Mouse (Mus musculus): Measurements from ENCODE around the gene Nfkbie.

Nfkbie gene
- long read RNA-seq, experiment 1, partial matches to known transcripts: 0 of 2 reads
- long read RNA-seq, experiment 1, other reads (novel, unspliced or antisense): 0 of 2 reads
- long read RNA-seq, experiment 2, partial matches to known transcripts: 0 of 2 reads
- long read RNA-seq, experiment 2, other reads (novel, unspliced or antisense): 0 of 2 reads

GRCm38 (mm10) chr17:45555452-45556106, at the start of gene Nfkbie:
Gene Nfkbie (plus strand): TSS chr17:45555703.
- intact Hi-C loops (cut with DNase I): no loop called here

- intact Hi-C loops (cut with DNase I): no loop called here
Measured at GRCm38 (mm10) chr17:45505941-45506465, 49.5 kb upstream of the Nfkbie start.

GRCm38 (mm10) chr17:45506700-45507189, 48.8 kb upstream of the Nfkbie start, which contains the start of gene Aars2:
Gene Aars2 (plus strand): TSS chr17:45506841.
- intact Hi-C loops (cut with DNase I): no loop called here

- intact Hi-C loops (cut with DNase I): no loop called here
Measured at GRCm38 (mm10) chr17:45510871-45511270, 44.6 kb upstream of the Nfkbie start.

- intact Hi-C loops (cut with DNase I): no loop called here
Measured at GRCm38 (mm10) chr17:45511757-45512156, 43.7 kb upstream of the Nfkbie start.

GRCm38 (mm10) chr17:45515204-45515726, 40.2 kb upstream of the Nfkbie start:
- intact Hi-C loops (cut with DNase I): loop anchor here (5.0 kb wide), 1 partner anchor 37 kb away; no protein-coding TSS in a partner anchor

- intact Hi-C loops (cut with DNase I): loop anchor here (5.0 kb wide), 1 partner anchor 36 kb away; no protein-coding TSS in a partner anchor
Measured at GRCm38 (mm10) chr17:45515806-45516205, 39.7 kb upstream of the Nfkbie start.

- intact Hi-C loops (cut with DNase I): loop anchor here (5.0 kb wide), 1 partner anchor 36 kb away; no protein-coding TSS in a partner anchor
Measured at GRCm38 (mm10) chr17:45516488-45516887, 39.0 kb upstream of the Nfkbie start.

- intact Hi-C loops (cut with DNase I): loop anchor here (5.0 kb wide), 1 partner anchor 35 kb away; no protein-coding TSS in a partner anchor
Measured at GRCm38 (mm10) chr17:45517135-45517534, 38.4 kb upstream of the Nfkbie start.

- intact Hi-C loops (cut with DNase I): loop anchor here (5.0 kb wide), 1 partner anchor 35 kb away; no protein-coding TSS in a partner anchor
Measured at GRCm38 (mm10) chr17:45517549-45518215, 37.8 kb upstream of the Nfkbie start.

GRCm38 (mm10) chr17:45518766-45519475, 36.6 kb upstream of the Nfkbie start:
- intact Hi-C loops (cut with DNase I): loop anchor here (5.0 kb wide), 1 partner anchor 33 kb away; no protein-coding TSS in a partner anchor

- intact Hi-C loops (cut with DNase I): no loop called here
Measured at GRCm38 (mm10) chr17:45520136-45520535, 35.4 kb upstream of the Nfkbie start.

GRCm38 (mm10) chr17:45523263-45523662, 32.2 kb upstream of the Nfkbie start, which contains the start of gene Tcte1:
Gene Tcte1 (plus strand): TSS chr17:45523434.
- intact Hi-C loops (cut with DNase I): no loop called here

GRCm38 (mm10) chr17:45524961-45525360, 30.5 kb upstream of the Nfkbie start:
- intact Hi-C loops (cut with DNase I): no loop called here

- intact Hi-C loops (cut with DNase I): no loop called here
Measured at GRCm38 (mm10) chr17:45526571-45526970, 28.9 kb upstream of the Nfkbie start.

GRCm38 (mm10) chr17:45530346-45530782, 25.1 kb upstream of the Nfkbie start:
- intact Hi-C loops (cut with DNase I): no loop called here

- intact Hi-C loops (cut with DNase I): no loop called here
Measured at GRCm38 (mm10) chr17:45532896-45533295, 22.6 kb upstream of the Nfkbie start.

- intact Hi-C loops (cut with DNase I): no loop called here
Measured at GRCm38 (mm10) chr17:45536264-45536663, 19.2 kb upstream of the Nfkbie start.

- intact Hi-C loops (cut with DNase I): no loop called here
Measured at GRCm38 (mm10) chr17:45538394-45538793, 17.1 kb upstream of the Nfkbie start.

- intact Hi-C loops (cut with DNase I): no loop called here
Measured at GRCm38 (mm10) chr17:45539664-45540063, 15.8 kb upstream of the Nfkbie start.
